Mouse (Mus musculus) monocyte, adult 2 months (primary cell): ENCODE results near the gene Atp1b2.

Experiments used
- DNase-seq, 2 experiments: peaks; one replicate each; pipeline ENCODE4 v3.0.0; 2022; ENCODE audit warnings: low spot score in 2 of 2, low read depth in 1 of 2

Gene Atp1b2

DNA sequence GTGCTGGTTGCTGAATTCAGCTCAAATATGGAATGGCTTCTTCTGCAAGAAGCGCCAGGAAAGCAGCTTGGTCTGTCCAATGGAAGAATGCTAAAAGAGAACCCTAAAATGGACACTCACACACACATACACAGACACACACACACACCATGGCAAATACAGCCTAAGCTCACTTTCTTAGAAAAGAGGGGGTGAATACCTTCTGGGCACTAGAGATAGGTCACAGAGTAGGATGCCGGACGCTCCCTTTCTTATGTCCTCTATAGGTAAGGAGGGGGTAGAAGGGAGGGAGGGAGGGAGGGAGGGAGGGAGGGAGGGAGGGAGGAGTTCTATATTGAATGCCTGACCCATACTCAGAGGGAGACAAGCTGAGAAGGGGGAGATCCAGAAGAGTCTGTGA is 2.8 kb upstream of the Atp1b2 start:
- DNase-seq, result no peak

DNA sequence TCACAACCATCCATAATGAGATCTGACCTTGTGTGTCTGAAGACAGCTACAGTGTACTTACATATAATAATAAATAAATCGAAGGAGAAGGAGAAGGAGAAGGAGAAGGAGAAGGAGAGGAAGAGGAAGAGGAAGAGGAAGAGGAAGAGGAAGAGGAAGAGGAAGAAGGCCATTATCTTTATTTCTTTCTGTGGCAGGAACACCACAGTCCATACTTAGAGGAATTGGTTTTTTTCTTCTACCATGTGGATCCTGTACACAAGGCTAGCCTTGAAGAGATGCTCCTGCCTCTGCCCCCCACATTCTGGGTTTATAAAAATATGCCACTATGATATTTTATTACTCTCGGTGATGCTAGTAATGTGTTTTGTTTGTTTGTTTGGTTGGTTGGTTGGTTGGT is 1.1 kb upstream of the Atp1b2 start:
- no peak for DNase-seq

DNA sequence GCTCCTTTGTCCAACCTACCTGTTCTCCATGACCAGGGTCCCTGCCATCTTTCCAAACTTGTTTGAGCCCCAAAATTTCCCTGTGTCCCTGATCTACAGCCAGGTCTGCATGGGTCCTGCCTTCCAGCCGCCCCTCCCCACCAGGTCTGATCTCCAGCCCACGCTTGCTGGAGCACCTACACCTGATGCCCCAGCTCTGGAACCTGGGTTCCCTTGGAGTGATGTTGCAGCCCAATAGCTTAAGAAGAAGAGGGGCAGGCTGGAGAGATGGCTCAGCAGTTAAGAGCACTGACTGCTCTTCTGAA is 701 bp upstream of the Atp1b2 start:
- DNase-seq, result no peak

DNA sequence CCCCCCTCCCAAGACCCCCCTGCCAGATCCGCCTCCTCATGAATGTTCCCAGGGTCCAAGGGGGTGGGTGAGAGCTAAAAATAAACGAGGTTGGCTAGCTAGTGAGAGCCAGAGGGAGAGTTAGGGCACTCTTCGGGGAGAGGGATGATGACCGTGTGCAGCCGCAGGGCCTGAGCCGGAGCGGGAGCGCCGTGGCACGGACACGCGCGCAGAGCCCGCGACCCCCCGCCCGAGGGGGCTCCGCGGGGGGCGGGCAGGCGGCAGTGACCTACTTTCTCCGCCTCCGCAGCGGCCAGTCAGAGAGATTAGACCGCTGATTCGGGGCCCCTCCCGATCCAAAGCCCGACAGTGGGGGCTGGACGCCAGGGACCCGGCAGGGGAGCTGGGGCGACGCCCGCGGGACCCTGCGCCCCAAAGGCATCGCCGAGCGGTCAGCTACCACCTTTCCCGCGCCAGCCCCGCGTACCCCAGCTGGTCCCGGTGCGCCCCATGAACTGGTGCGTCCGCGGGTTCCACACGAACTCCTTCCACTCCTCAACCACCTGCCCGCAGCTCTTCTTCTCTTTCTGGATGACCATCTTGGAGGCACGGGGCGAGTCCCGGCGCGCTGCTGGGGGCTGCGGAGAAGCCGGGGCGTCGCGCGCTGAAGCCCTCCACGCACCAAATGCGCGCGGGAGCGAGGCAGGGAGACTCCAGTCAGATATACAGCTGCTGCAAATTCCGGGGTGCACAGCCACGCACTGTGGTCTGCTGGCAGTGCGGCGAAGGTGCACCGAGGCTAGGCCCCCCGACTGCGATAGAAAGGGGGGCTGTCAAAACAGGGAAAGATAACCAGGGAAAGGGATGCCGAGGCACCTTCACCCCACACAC is 712 bp downstream of the Atp1b2 start:
- DNase-seq, result no peak

DNA sequence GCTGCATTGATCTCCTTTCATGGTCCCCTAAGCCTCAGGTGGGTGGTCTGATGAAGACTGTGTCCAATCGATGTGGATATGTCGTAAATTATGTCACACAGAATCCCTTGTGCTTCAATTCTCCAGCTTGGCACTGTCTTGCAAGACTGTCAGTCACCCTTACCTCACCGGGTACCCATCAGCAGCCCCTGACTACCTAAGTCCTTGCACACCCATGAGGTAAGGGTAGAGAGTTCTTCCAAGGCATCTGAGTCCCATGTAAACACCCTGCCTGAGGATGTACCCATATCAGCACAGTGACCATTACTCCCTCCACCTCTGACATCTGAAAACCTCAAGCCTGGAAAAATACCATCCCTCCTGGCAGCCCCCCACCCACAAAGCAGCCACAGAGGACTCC is 1.4 kb downstream of the Atp1b2 start:
- no peak for DNase-seq

DNA sequence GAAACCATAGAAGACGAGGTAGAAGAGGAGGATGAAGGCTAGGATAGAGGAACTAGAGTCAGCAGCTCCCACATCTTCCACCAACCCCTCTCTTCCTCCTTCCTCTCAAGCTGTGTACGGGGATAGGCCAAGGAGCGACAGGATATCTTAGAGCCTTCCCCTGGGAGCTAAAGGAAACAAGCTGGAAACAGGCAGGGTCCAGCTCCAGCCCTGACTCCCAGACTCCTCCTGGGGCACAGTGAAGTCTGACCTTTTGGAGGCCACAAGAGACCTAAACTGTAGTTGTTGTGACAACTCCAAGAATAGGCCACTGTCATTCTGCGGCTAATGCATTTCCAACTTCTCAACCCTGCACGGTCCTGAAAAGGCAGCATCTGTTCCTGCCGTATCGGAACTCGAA is 2.2 kb downstream of the Atp1b2 start:
- DNase-seq, result no peak

DNA sequence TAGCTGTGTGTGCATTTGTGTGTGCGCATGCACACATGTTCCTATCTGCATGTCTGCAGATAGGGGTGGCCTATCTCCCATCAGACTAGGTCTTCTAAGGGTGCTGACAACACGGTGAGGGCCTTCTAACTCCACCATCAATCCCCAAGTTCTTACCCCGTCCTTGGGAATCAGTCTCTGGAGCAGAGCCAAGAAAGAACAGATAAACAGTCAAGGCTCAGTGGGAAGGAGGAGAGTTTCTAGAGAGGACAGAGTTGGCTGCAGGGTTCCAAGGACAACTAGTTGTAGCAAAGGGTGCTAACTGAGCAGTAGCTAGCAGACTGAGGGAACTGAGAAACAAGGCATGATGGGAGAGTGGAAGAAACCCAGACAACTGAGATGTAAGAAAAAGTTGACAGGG is 4.0 kb downstream of the Atp1b2 start:
- DNase-seq, result no peak

DNA sequence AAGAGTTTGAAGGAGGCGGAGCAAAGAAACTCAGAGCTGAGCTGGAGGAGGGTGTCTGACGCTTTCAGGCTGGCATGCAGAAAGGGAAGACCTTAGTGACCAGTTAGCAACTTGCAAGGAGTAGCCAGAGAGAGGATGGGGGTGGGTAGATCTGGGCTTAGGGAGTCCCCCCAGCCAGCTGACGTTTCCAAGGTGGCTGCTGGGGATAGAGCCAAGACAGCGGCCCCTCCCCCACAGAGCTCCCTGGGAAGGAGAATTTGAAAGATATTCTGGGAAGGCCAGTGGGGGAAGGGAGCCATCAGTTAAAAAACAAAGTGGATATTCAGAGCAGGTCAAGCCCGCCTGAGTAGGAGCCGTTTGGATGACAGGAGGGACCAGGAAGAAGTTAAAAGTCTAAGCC is 5.6 kb downstream of the Atp1b2 start:
- DNase-seq, result no peak

DNA sequence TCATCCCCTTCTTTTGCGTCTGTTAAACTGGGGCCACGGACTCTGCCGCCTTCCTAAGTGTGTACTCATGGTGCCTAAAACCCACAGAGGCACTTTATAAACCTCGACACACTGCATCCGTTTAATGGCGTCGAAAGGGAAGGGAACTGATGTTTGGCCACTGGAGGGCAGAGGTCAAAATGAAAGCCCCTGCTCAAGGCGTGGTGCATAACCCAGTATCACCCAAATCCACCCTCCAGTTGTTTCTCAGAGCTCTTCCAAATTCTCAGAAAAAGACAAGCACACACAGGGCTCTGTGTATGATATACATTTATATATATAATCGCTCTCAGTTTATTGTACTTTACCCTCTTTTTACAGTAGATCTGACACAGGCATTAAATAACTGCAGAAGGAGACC is 6.3 kb downstream of the Atp1b2 start:
- DNase-seq, result no peak

DNA sequence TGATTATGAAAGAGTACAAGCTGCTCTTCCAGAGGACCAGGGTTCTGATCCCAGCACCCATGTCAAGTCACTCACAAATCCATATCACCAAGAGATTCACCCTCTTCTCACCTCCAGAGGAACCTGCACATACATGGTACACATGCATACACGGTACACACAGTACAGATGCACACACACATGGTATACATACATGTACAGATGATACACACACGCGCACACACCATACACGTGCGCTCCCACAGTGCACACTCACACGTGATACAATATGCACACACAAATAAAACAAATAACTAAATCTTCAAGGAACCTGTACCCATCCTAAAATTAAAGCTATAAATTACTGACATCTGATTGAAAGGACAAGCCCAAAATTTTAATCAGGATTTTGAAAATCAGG is 10.9 kb downstream of the Atp1b2 start:
- DNase-seq, result no peak

DNA sequence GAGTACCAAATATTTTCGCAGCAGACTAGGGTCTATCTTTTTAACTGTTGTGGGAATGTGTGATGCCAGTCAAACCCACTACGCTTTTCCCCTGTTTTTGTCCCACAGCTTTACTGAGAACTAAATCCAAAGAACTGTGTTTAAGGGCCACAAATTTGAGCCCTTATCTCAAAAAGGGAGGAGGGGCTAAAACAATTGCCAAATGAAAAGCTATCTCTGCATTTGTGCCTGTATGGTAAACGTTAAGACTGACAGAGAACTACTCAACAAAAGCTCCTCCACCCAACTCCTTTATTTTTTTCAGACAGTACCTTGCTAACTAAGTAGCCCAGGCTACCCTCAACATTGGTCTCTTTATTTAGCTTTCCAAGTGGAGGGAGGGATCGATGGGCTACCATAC is 12.9 kb downstream of the Atp1b2 start:
- DNase-seq, result no peak

DNA sequence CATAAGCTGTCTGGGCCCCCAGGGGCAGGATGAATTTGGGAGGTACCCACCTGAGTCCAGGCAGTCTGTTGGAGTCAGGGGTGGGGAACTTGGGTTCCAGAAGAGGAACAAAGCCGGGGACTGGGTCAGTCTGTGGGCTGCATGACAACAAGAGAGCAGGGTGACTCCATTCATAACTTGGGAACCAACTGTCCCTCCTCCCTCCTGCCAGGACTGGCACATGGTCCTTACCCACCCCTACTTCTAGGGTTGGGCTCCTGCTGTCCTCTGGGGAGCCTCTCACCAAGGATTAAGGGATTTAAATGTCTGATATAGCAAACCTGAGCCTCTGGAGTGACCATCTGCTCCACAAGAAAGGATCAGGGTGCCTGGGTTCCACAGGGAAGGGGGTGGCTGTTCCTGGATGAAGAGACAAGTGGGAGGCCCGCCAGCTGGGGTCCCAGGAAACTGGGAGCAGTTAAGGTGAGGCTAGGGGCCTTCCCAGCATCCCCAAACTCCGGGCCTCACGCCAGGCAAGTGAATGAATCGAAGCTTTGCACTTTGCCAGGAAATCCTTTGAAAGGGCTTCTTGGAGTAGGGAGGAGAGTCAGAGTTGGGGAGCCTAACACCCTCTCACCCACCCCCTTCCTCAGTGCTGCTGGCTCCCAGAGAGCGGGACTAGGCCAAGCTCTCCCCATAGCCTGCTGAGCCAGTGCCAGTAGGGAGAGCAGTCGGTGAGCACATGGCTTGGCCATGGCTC is 13.7 kb downstream of the Atp1b2 start:
- DNase-seq, result no peak

DNA sequence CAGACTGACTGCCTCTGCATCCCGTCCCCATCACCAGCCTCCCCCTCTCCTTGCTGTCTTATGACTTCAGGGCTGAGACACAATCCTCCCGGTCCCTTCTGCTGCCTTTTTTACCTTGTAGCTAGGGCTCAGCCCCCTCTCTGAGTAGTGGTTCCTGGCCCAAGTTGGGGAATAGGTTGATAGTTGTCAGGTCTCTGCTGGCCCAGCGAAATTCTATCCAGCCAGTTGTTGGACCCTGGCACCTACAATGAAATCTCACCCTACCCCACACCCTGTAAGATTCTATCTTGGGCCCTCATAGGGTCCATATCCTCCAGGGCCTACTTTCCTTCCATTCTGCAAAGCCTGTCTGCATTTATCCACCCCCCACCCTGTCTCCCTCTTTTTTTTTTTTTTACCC is 14.3 kb downstream of the Atp1b2 start:
- no peak for DNase-seq

DNA sequence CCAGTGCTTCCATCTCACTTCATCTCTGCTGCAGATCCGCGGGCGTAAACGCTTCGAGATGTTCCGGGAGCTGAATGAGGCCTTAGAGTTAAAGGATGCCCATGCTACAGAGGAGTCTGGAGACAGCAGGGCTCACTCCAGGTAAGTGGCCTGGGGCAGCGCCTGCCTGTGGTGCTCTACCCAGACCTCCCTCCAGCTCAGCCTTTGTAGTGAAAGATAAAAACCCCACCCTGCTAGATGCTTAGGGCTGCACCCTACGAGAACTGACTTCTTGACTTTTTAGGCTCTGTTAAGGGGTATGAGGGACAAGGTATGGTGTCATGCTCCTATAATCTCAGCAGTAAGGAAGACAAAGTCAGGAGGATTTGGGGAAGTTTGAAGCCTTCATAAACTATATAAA is 15.1 kb downstream of the Atp1b2 start:
- no peak for DNase-seq

DNA sequence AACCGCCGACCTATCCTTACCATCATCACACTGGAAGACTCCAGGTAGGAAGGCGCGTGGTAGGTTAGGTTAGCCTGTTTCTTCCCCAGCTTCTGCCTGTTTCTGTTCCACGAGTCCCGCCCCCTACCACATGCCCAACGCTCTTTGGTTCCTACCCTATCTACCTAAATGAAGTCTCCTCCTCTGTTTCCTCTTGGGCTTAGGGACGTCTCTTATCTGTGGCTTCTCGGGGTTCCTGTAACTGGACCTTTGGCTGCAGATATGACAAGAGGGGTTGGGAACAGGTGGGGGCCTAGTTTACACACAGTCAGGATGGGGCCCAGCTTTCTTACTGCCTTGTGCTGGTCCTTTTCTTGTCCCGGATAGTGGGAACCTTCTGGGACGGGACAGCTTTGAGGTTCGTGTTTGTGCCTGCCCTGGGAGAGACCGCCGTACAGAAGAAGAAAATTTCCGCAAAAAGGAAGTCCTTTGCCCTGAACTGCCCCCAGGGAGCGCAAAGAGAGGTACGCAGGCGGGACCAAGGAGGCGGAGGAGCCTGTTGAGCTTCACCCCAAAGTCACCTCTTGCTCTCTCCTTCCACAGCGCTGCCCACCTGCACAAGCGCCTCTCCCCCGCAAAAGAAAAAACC is 16.4 kb downstream of the Atp1b2 start:
- DNase-seq, result no peak

DNA sequence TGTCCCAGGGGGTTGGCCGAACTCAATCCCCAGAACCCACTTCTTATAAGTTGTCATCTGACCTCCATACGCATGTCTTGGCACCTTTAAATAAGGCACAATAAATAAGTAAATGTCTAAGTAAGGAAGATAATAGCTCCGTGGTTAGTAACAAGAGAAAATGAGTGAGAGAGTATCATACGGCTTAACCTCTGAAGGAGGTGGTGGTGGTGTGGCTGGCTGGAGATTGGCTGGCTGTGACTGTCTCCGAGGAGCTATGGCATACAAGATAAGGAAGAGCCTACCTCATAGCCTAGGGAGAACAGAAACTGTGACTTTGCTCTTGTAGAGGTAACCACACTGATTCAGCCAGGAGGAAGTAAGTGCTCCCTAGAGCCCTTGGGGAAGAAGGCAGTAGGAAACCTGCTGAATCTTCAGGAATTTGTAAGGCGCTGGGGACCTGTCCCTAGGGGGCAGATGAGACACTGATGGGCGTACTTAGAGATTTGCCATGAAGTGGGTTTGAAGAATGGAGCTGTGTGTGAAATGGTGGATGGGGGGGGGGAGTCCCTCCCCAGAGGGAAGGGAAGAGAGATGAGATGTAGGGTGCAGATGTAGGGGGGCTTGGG is 19.9 kb downstream of the Atp1b2 start:
- no peak for DNase-seq

DNA sequence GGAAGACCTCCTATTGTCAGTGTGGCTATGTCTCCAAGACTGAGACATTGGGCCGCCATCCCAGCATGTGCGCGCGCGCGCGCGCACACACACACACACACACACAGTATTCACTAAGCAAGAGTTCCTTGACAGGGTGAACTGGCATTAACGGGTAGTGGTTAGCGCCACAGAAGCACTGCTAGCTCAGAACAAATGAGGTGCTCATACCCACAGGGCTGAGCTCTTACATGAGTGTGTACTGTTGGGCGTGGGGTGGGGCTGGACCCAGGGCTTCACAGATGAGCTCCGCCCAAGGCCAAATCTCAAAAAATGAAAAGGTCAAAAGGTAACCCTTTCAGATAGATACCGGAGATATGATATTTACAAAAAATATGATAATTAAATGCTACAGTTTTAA is 20.8 kb downstream of the Atp1b2 start:
- no peak for DNase-seq

DNA sequence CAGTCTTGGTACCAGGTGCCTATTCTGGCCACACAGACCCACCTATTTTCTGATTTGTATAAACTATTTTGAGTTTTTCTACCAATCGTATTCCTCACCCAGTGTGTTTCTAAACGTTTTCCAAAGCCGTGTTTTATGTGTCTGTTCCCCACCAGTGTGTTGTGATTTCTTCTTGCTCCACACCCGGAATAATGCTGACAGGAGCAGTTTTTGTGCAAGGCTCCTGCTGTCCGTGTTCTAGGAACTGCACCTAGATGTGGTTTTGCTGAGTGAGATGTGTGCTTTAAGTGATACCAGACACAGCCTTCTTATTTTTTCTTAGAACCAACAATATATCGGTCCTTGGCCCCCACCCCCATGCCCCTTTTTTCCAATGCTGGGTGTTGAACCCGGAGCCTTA is 21.7 kb downstream of the Atp1b2 start:
- DNase-seq, result no peak

DNA sequence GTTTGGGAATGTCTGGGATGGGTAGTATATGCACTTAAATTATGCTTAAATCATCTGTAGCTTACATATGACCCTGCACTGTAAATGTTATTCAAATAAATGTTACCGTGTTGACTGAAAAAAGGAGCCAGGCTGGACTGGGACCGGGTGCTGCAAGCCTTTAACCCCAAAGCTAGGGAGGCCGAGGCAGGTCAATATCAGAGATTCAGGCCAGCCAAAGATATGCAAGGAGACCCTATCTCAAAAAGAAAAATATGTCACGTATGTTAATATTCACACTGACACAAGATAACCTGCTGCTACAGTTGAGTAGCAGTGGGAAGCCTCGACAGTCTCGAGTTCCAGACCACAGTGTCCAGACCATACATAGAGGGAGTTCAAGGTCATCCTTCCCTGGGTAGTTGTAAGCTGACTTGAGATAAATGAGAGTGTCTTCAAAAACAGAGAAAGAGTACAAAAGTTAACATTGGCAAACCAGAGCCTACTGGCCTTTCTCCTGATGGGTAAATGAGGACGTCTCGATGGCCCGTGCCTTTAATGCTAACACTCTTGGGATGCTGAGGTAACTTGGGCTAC is 23.4 kb downstream of the Atp1b2 start:
- DNase-seq, result no peak

DNA sequence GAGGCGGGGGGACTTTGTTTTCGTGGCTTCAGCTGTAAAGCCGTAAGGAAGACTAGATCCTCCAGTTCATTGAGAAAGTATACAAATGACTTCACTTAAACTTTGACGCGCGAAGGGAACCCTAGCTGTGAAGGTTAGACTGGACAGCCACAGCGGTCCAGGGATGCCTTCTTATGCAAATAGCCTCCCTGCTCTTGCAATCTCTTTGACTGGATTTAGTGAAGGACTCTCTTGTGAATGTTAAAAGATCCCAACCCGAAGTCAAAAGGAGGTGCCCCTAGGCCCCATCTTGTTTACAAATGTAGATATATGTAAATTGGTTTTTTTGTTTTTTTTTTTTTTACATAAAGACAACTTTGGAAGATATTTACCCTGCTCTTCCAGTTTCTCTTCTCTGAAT is 23.9 kb downstream of the Atp1b2 start:
- no peak for DNase-seq

DNA sequence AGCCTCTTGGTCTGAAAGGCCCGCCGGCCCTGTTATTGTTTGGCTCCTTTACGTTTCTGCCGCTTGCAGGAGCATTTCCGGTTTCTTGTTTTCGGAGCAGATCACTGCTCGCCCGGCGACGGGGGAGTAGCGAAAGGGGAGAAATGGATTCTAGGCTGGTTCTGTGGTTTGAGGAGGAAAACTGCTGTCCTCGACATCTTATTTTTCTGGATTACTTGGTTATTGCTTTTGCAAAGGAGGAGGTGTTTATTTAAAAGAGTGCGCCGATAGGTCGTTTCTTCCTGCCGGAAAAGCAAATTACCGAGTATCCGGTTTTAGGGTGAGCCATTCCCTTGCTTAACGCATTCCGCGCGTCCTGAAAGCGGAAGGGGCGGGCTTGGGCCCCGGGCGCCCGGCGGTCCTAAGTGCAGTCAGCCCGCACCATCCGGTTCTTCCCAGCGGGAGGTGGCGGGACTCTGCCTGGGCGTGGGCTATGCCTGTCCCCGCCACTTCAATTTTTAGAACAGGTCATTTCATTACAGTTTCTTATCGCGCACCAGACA is 24.5 kb downstream of the Atp1b2 start:
- DNase-seq, result peak; percentile 80
